9 mouse cellular contexts compared by ENCODE assay signal in genomic region chr2:20494666-20495065, GRCm38 (mm10).
DNase-seq lines count a peak whose midpoint lies in the region; ATAC-seq and TF ChIP-seq lines count a peak whose summit lies in the region.
"Had no signal": no experiment of that assay in that cellular context is flagged by ENCODE, and none has a peak within 500 bp of the region (broad histone marks: within the 10 kb centered on the region; RNA-seq: fewer than 3 reads in every experiment).

No protein-coding gene starts in this region.

- H3K9me3 ChIP-seq in midbrain, embryonic 10.5 days (replicated peaks) = no peaks in the 10 kb centered on the region
- H3K9me3 ChIP-seq in midbrain, embryonic 16.5 days (replicated peaks; ENCODE audit: control insufficient read depth, low read length, poor library complexity, severe bottlenecking) = no peaks in the 10 kb centered on the region
- no peaks in the 10 kb centered on the region for H3K9me3 ChIP-seq in limb, embryonic 11.5 days (ENCODE audit: control insufficient read depth, low read length)

- DNase-seq in midbrain, embryonic 10.5 days (ENCODE audit: low spot score) = peak; percentile 64
- peak; percentile 82 for DNase-seq in brain, adult 2 months (ENCODE audit: low read depth, low spot score)
- peak; percentile 66 for DNase-seq in kidney, adult 18-20 months
- DNase-seq in limb, embryonic 11.5 days (ENCODE audit: low spot score) = peak; percentile 79
- DNase-seq in ovary, postnatal 14 days (ENCODE audit: low spot score) = peak; percentile 70
- no peak for DNase-seq in natural killer cell, adult 2 months (ENCODE audit: low spot score in 2 of 2)

- no peaks in the 10 kb centered on the region for H3K36me3 ChIP-seq in midbrain, embryonic 10.5 days
- H3K36me3 ChIP-seq in midbrain, embryonic 16.5 days (ENCODE audit: control insufficient read depth, insufficient read depth, low read length) = no peaks in the 10 kb centered on the region
- H3K36me3 ChIP-seq in limb, embryonic 11.5 days (ENCODE audit: control insufficient read depth, insufficient read depth, low read length) = no peaks in the 10 kb centered on the region

- ATAC-seq in midbrain, embryonic 16.5 days = no peak
- ATAC-seq in limb, embryonic 11.5 days (ENCODE audit: insufficient number of reproducible peaks, low FRiP score, low TSS enrichment, low read depth) = no peak

- 22% methylated on average over 3 of the region's 3 CpGs for WGBS in midbrain, embryonic 10.5 days
- WGBS in midbrain, embryonic 16.5 days = 9% methylated on average over 3 of the region's 3 CpGs
- WGBS in limb, embryonic 11.5 days = 30% methylated on average over 3 of the region's 3 CpGs

- TF ChIP-seq CTCF in embryonic fibroblast, embryonic 13.5 days (IDR thresholded peaks at IDR 0.05; ENCODE audit: borderline replicate concordance, insufficient read depth, low read length) = peak; percentile 81; the same call in 1 of the 2 replicates

- H3K4me1 ChIP-seq in midbrain, embryonic 10.5 days = peaks cover 7% of the 10 kb centered on the region
- H3K4me1 ChIP-seq in midbrain, embryonic 16.5 days (ENCODE audit: control insufficient read depth, insufficient read depth, low read length) = no peaks in the 10 kb centered on the region
- no peaks in the 10 kb centered on the region for H3K4me1 ChIP-seq in embryonic fibroblast, embryonic 13.5 days (ENCODE audit: control insufficient read depth, insufficient read depth, low read length)
- H3K4me1 ChIP-seq in limb, embryonic 11.5 days (ENCODE audit: control insufficient read depth, insufficient read depth, low read length) = no peaks in the 10 kb centered on the region

- H3K27me3 ChIP-seq in midbrain, embryonic 10.5 days (ENCODE audit: low read depth, poor library complexity, severe bottlenecking) = no peaks in the 10 kb centered on the region
- H3K27me3 ChIP-seq in midbrain, embryonic 16.5 days (ENCODE audit: control insufficient read depth, insufficient read depth, low read depth, low read length) = no peaks in the 10 kb centered on the region
- no peaks in the 10 kb centered on the region for H3K27me3 ChIP-seq in limb, embryonic 11.5 days (ENCODE audit: control insufficient read depth, insufficient read depth, low read length)

- H3K4me3 ChIP-seq in midbrain, embryonic 10.5 days = no peak overlapping the region
- H3K4me3 ChIP-seq in midbrain, embryonic 16.5 days (ENCODE audit: low read depth, low read length) = no peak overlapping the region
- no peak overlapping the region for H3K4me3 ChIP-seq in embryonic fibroblast, embryonic 13.5 days (ENCODE audit: insufficient read depth, low read length)
- no peak overlapping the region for H3K4me3 ChIP-seq in limb, embryonic 11.5 days (ENCODE audit: low read depth, low read length)
- H3K4me3 ChIP-seq: erythroblast, embryonic 14.5 days had no signal

- H3K9ac ChIP-seq in midbrain, embryonic 16.5 days (ENCODE audit: low read depth, low read length) = no peak overlapping the region
- H3K9ac ChIP-seq in limb, embryonic 11.5 days (ENCODE audit: low read length) = no peak overlapping the region

- TF ChIP-seq POLR2A in embryonic fibroblast, embryonic 13.5 days (IDR thresholded peaks at IDR 0.05; ENCODE audit: low read depth, low read length) = no peak

- no peak overlapping the region for H3K27ac ChIP-seq in midbrain, embryonic 10.5 days (replicated peaks)
- no peak overlapping the region for H3K27ac ChIP-seq in midbrain, embryonic 16.5 days (ENCODE audit: low read length)
- no peak overlapping the region for H3K27ac ChIP-seq in embryonic fibroblast, embryonic 13.5 days (ENCODE audit: insufficient read depth, low read length)
- no peak overlapping the region for H3K27ac ChIP-seq in limb, embryonic 11.5 days (replicated peaks; ENCODE audit: low read depth, low read length)

- no peak overlapping the region for H3K4me2 ChIP-seq in midbrain, embryonic 16.5 days (ENCODE audit: low read length)
- no peak overlapping the region for H3K4me2 ChIP-seq in limb, embryonic 11.5 days (ENCODE audit: low read depth, severe bottlenecking)

Comparison
In these comparisons a context has a peak if more than half of its experiments do, and no peak if none do; other contexts are left out.
1. DNase-seq: peak in midbrain, embryonic 10.5 days (single experiment), brain, adult 2 months (single experiment), kidney, adult 18-20 months (single experiment), limb, embryonic 11.5 days (single experiment) and ovary, postnatal 14 days (single experiment); none in natural killer cell, adult 2 months (0 of 2).